Mouse (Mus musculus): ENCODE results near the gene Cdcp1. TPM values are rescaled to one million over a fixed set of nuclear protein-coding genes. Genes with fewer than 3 reads are reported as not detected.

The Cdcp1 gene
- polyA plus RNA-seq, 1 experiment, result not detected

GRCm38 (mm10) chr9:123123571-123124412 lies 92.0 kb downstream of the Cdcp1 start:
- Histone ChIP-seq H3K36me3 (ENCODE audit: control insufficient read depth) (peaks cover 83% of the 10 kb centered on the region), H3K9me3 (ENCODE audit: control insufficient read depth, low read length) (no peaks in the 10 kb centered on the region)

GRCm38 (mm10) chr9:123123017-123123416 lies 92.8 kb downstream of the Cdcp1 start:
- peaks cover 26% of the 10 kb centered on the region for H3K4me1 ChIP-seq (ENCODE audit: control insufficient read depth)
- H3K36me3 ChIP-seq (ENCODE audit: control insufficient read depth), result peaks cover 83% of the 10 kb centered on the region
- no peaks in the 10 kb centered on the region for H3K27me3 ChIP-seq (ENCODE audit: control insufficient read depth)
- no peak overlapping the region for H3K4me3 ChIP-seq (replicated peaks)
- TF ChIP-seq GATA1 (IDR thresholded peaks at IDR 0.05; ENCODE audit: low read length), result no peak
- no peak for TF ChIP-seq TAL1 (IDR thresholded peaks at IDR 0.05; ENCODE audit: low read length)
- H3K9me3 ChIP-seq (ENCODE audit: control insufficient read depth, low read length), result no peaks in the 10 kb centered on the region

More at GRCm38 (mm10) chr9:123123571-123124412, 92.0 kb downstream of the Cdcp1 start:
- TF ChIP-seq TAL1 (IDR thresholded peaks at IDR 0.05; ENCODE audit: low read length) (no peak), GATA1 (IDR thresholded peaks at IDR 0.05; ENCODE audit: low read length) (no peak)
- Histone ChIP-seq H3K4me1 (ENCODE audit: control insufficient read depth) (peaks cover 26% of the 10 kb centered on the region), H3K4me3 (replicated peaks) (no peak overlapping the region), H3K27me3 (ENCODE audit: control insufficient read depth) (no peaks in the 10 kb centered on the region)

Other genes with a start within 250 kb of the Cdcp1 start
- gene Tmem42, start 194.7 kb downstream of the Cdcp1 start, polyA plus RNA-seq (2012), result 0.04 and 0.30 TPM in 2 replicates
- gene Tgm4, start 181.3 kb downstream of the Cdcp1 start, polyA plus RNA-seq (2012), result 0.04 TPM in 1 of 2 replicates, not detected in the other
- 3.2 and 3.3 TPM in 2 replicates for gene Zdhhc3, start 102.8 kb downstream of the Cdcp1 start, polyA plus RNA-seq (2012)
- 0.53 and 0.86 TPM in 2 replicates for gene Exosc7, start 102.8 kb downstream of the Cdcp1 start, polyA plus RNA-seq (2012)
- gene Clec3b, start 65.1 kb downstream of the Cdcp1 start, polyA plus RNA-seq (2012), result not detected in 2 replicates
- gene Tmem158, start 44.7 kb upstream of the Cdcp1 start, polyA plus RNA-seq (2012), result 0.30 and 0.34 TPM in 2 replicates
- 1.4 and 6.2 TPM in 2 replicates for gene Lars2, start 150.9 kb upstream of the Cdcp1 start, polyA plus RNA-seq (2012)

All from erythroblast, embryonic 14.5 days (primary cell).